Mouse (Mus musculus) gastrocnemius, postnatal 25 days (tissue): Measurements from ENCODE around the gene Hist1h2bh. TPM values are rescaled to one million over a fixed set of nuclear protein-coding genes. Genes with fewer than 3 reads are reported as not detected.
A peak's percentile ranks its signal among the peaks of the same experiment; 100 is the strongest.
"Not testable (repeated sequence)": the region's sequence is repeated elsewhere in the genome, so short reads cannot be mapped to it uniquely, and the experiment has no call there.

ENCODE experiments used
- DNase-seq: peaks from one replicate; pipeline ENCODE4 v3.0.0; 2022
- long read RNA-seq, 2 experiments: library from polyadenylated mRNA; stranded (forward); transcript quantifications; one replicate each; pipeline ENCODE4 v2.0.0; 2021
- total RNA-seq, 2 experiments: library from RNA; stranded (reverse); gene quantifications; 1 replicate in 1 of 2; 2 replicates in 1 of 2; pipeline ENCODE4 v1.2.3; 2021

Hist1h2bh gene
- total RNA-seq = 1 to 10 TPM in 1 of 2 experiments, under 1 TPM in 1; 0.90 to 1.7 TPM
- long read RNA-seq, experiment 1 = 0 reads
- long read RNA-seq, experiment 2, partial matches to known transcripts = 0 of 3 reads
- long read RNA-seq, experiment 2, other reads (novel, unspliced or antisense) = 0 of 3 reads

DNA sequence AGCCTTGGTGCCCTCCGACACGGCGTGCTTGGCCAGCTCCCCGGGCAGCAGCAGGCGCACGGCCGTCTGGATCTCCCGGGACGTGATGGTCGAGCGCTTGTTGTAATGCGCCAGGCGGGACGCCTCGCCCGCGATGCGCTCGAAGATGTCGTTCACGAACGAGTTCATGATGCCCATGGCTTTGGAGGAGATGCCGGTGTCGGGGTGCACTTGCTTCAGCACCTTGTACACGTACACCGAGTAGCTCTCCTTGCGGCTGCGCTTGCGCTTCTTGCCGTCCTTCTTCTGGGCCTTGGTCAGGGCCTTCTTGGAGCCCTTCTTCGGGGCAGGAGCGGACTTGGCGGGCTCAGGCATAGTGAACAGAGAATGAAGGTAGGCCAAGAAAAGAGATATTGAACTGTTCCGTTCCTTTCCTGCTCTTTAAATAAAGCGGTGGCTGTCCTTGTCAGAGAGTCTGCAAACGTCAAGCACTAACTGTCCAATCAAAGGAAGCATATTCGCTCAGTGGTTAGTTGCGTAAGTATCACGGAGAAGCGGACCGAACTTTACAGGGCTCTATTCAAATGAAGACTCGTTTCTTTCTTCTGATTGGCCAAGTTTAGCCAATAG lies at the start of gene Hist1h2bh:
Gene Hist1h2bh (minus strand): TSS at position 394 of the 609 bp plus-strand sequence.
- peak; percentile 61 for DNase-seq

DNA sequence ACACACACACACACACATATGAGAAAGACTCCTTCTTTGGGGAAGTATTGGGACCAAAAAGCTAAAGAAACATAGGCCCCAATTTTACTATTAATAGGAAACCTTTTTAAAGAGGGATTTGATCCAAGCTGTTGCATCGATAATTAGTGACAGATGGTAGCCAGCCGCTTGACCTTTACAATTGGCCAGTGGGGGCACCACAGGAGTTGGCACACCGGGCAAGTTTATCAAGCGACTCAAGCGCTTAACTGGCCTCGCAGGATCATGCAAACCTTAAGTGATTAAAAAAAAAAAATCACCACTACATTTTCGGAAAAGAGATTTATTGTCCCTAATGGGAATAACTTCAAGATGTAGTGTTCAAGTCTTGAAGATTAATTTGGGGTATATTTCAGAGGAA lies 49.4 kb upstream of the Hist1h2bh start:
- DNase-seq = no peak

GRCm38 (mm10) chr13:23591886-23592285 lies 48.7 kb upstream of the Hist1h2bh start:
- DNase-seq = not testable (repeated sequence)

- no peak for DNase-seq
Observed at GRCm38 (mm10) chr13:23591206-23591605, 48.0 kb upstream of the Hist1h2bh start.

DNA sequence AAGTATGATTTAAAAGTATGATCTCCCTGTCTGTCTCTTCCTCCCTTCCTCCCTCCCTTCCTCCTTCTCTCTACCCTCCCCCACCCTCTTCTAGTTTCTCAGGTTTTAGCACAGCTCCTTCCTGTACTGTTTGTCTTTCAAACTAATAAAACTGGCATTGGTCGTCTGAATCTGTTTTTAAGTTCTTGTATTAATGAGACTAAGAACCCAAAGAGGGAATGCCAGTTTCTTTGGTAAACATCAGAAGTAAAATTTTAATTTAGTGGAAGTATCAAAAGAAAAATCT lies 43.7 kb upstream of the Hist1h2bh start:
- no peak for DNase-seq

DNA sequence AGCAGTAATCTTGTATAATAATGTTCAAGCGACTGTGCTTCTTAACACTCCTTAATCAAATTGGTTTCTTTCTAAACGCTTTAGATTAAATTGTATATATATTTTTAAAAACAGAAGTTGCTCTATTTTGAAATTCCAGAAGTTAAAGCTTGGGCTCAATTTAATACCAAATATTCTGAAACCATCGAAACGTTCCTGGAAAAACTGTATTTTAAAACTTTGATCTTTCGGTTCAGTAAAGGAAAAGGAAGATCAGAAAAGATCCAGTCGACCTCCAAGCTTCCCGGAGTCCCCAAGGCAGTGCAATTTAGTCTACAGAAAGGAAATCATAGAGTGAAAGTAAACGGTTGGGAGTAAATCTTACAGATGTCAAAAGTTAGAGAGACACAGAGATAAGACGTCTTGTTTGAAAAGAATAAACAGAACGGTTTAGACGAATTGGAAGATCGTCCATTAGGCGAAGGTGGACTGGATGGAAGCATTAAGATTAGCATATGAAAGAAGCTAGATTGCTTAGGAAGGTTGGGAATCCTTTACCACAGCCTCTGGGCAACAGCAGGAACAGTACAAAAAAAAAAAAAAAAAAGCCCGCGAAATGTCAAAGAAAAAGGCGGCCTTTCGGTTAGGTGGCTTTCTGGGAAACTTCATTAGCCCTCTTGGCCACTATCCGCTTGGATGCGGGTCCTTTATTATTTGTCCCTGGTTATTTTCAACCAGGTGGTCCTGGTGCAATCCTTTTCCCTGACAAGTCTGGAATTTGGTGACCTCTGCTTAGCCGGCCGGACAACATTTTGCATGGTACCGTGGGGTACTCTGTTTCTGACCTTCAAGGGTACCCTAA lies 43.1 kb upstream of the Hist1h2bh start:
- no peak for DNase-seq

GRCm38 (mm10) chr13:23585442-23586098 lies 42.4 kb upstream of the Hist1h2bh start:
- peak; percentile 62 for DNase-seq

GRCm38 (mm10) chr13:23585029-23585441 lies 41.8 kb upstream of the Hist1h2bh start:
- DNase-seq = peak; percentile 40

DNA sequence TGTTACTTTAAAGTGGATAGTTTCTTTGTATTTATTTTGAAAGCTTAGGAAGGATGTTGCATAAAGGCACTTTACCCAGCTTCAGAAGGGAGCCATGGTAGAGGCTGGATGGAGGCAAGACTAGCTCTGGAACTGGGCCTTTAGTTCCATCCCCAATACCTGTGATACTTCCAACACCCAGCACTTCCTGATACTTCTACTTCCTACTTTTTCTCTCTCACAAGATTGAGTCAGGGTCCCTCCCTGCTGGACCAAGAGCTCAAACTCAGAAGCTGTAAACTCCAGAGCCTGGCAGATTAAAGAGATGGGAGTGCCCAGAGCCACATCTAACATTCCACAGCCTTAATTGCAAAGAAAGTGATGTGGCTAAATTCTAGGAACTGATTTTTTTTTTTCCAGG lies 41.1 kb upstream of the Hist1h2bh start:
- DNase-seq = no peak

DNA sequence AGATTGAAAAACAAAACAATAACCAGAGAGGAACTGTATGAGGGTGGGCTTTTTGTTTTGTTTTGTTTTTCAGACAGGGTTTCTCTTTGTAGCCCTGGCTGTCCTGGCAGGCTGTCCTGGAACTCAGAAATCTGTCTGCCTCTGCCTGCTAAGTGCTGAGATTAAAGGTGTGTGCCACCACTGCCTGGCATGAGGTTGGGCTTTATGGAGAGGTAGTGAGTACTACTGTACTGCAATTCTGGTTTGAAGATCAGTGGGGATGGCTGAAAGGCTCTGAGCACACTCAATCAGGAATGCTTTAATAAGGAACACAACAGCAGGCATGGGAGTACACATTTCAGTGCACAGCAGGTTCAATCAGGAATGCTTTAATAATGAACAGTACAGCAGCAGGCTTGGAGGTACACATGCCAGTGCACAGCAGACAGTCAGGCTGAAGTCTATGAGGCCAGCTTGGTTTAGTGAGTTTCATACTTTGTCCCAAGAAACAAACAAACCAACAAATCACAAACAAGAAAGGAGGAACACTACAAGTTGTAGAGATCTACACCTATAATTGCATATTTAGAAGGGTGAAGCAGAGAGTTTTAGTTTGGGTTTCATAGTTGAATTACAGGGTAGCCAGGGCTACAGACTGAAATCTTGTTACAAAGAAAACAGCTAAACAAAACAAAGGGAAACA lies 40.3 kb upstream of the Hist1h2bh start:
- no peak for DNase-seq

DNA sequence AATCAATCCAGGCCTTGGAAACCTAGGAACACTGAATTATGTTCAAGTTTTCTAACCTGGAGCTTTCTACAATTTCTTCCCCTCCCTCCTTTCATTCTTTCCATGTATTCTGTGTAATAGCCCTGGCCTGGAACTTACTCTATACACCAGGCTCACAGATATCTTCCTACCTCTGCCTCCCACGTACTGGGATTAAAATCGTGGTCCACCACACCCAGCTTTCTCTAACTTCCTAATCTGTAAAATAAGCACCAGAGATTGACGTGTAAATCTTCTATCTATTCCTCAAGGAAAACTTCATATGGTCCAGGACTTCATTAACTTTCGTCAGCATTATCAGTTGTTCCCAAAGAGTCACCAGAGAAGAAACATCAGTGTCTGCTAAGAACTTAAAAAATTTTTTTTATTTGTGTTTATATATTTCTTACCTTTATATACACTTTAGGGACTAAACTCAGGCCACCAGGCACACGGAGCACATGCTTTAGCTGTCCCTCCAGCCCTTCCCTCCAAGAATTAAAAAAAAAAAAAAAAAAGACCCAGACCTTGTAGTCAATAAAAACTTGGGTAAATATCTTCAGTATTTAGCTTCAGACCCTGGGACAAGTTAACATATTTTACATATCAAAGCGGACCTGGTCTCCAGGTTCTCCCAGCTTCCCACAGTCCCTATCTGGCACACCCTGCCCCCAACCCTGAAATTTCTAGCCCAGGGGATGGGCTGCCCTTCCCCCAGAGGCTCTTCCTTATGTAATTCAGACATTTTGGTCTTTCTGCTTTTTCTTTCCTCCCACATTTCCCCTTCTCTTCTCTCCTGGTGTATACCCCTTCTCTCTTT lies 39.2 kb upstream of the Hist1h2bh start:
- DNase-seq = no peak

DNA sequence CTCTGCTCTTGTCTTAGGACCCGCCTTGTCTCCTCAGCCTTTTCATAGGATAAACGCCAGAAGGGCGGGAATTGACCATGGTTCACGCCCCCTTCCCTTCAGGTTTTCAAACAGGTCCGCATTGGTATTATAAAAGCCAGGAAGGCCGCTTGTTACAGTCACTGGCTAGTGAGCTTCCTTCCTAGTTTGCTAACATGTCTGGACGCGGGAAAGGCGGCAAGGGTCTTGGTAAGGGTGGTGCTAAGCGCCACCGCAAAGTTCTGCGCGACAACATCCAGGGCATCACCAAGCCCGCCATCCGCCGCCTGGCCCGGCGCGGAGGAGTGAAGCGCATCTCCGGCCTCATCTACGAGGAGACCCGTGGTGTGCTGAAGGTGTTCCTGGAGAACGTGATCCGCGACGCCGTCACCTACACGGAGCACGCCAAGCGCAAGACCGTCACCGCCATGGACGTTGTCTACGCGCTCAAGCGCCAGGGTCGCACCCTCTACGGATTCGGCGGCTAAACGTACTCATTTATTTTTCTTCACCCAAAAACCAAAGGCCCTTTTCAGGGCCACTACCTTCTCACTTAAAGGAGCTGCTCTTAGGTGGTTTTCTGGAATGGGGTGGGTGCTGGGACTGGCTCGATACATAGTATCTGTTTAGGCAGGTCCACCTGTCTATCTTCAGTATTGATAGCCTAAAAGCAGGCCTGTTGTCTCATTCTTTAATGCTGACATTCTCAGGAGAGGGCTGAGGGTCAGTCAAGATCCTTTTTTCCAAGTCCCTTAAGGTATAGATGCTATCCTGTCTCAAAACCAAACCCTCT lies 38.4 kb upstream of the Hist1h2bh start, which contains the start of gene Hist1h4d:
Gene Hist1h4d (plus strand): TSS at position 191 of the 811 bp plus-strand sequence.
- peak; percentile 92 for DNase-seq

GRCm38 (mm10) chr13:23577835-23578234 lies 34.6 kb upstream of the Hist1h2bh start:
- no peak for DNase-seq

- DNase-seq = no peak
Observed at GRCm38 (mm10) chr13:23576906-23577639, 33.9 kb upstream of the Hist1h2bh start.

GRCm38 (mm10) chr13:23576351-23576881 lies 33.2 kb upstream of the Hist1h2bh start:
- no peak for DNase-seq

DNA sequence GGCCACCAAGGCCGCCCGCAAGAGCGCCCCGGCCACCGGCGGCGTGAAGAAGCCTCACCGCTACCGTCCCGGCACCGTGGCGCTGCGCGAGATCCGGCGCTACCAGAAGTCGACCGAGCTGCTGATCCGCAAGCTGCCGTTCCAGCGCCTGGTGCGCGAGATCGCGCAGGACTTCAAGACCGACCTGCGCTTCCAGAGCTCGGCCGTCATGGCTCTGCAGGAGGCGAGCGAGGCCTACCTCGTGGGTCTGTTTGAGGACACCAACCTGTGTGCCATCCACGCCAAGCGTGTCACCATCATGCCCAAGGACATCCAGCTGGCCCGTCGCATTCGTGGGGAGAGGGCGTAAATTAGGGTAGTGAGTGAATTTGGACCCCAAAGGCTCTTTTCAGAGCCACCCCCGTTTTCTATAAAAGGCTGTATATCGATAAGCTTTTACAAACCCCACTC lies 32.7 kb upstream of the Hist1h2bh start:
- not testable (repeated sequence) for DNase-seq

GRCm38 (mm10) chr13:23575271-23575851 lies 32.2 kb upstream of the Hist1h2bh start, which contains the start of gene Hist1h3d:
Gene Hist1h3d (plus strand): TSS chr13:23575763.
- no peak for DNase-seq

- not testable (repeated sequence) for DNase-seq
Observed at GRCm38 (mm10) chr13:23574546-23575170, 31.5 kb upstream of the Hist1h2bh start.
